Mouse (Mus musculus): ENCODE measurements around the gene Jazf1.

Gene Jazf1

GRCm38 (mm10) chr6:52905100-52905499, 163.3 kb downstream of the Jazf1 start:
- DNase-seq = no peak

- DNase-seq = no peak
Observed at GRCm38 (mm10) chr6:52903226-52903960, 165.0 kb downstream of the Jazf1 start.

- no peak for DNase-seq
Observed at GRCm38 (mm10) chr6:52899574-52900245, 168.7 kb downstream of the Jazf1 start.

GRCm38 (mm10) chr6:52895075-52895474, 173.4 kb downstream of the Jazf1 start:
- DNase-seq = no peak

DNA sequence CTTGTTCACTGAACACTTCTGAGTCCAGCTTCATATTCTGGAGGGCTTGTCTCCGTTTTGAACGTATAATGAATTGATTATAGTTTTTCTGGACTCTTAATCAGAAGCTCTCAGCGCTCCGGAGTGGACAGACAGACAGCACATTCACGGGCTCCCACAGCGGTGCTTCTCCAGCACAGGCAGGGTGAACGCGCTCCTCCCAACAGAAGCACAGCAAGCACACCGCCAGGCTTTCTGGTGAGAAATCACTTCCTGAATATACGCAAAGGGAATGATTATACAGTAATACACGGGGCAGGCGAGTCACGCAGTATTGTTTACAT, 174.0 kb downstream of the Jazf1 start:
- no peak for DNase-seq

DNA sequence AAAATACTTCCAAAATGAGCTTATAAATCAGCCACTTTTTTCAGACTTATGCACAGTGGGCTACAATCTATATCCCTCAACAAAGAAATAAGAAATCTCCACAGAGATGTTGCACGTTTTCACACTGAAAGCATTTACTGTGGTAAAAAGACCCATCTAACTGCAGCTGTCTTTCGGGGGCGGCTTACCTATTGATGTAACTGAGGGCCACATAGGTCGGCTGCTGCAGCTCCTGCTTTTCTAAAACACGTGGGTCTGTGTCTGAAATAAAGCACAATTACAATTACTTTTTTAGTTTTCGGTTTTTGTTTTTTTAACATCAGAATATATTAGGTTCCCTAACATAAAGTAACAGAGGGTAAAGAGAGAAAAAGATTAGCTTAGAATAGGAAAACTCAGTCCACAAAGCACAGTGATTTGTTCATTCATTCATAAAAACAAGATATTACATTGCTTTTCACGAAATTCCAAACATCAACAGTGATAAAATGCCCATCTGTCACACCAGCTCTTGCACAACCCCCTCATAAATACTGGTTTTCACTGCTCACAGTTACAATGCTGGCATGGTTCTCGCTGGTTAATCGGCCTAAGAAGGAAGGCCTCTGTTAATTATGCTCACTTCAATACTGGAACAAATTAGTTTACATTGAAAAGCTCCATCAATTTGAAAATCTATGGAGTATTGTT, 174.5 kb downstream of the Jazf1 start:
- no peak for DNase-seq

DNA sequence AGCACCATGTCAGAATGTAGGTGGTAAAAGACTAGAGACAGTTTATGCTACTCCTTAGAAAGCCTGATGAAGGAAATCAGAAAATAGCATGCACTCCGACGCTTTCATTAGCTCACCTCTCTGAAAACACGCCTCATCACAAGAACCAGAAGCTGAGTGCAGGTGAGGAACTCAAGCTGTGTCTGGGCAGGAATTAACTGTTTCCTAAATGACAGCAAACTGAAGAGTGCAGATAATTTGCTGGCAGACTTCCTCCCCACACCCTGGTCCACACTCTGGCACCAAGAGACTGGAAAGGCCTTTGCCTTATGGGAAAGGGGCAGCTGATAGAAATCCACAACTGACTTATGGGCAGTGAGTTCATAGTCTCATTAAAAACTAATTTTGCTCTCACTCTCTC, 175.5 kb downstream of the Jazf1 start:
- DNase-seq = no peak

DNA sequence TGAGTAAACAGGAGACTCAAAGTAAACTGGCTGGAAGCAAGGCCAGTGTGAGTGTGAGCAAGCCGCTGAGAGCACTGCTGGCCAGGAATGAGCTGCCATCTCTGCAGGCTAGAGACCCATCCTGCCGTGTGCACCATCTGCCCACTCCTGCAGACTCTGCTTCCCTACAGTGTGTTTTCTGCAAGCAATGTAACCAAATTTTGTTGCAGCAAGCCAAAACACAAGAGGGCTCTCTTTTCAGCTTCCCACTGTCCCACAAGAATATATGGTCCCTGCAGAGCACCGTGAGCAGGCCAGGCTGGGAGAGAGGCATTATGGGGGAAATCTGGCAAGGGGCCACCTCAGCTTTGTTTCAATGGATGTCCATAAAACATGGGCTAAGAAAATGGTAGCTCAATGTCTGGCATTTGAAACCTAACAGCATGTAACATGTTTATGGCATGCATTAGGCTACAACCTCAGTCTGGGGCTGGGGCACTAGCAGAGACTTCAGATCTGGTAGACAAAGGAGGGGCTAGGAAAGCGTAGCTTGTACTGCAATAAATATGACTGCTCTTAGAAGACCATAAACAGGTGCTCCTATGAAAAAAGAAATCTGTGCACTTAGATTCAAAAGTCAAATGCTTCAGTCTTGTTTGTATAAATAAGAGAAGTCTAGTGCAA, 180.8 kb downstream of the Jazf1 start:
- DNase-seq = no peak

DNA sequence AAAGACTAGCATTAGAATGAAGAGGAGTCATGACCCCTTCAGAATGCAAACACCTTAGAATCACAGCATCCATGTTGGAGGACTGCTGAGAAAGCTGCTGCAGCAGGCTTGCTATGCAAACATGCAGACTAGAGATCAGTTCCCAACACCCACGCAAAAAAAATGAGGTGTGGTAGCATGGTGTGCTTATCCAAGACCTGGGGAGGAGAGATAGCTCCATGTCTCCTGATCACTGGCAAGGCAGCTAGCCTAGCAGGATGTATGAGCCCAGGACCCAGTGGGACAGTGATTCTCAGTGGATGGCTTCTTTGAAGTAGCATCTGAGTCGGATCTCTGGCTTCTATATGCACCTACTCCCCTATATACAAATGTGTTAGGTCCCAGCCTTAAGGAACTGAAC, 184.7 kb downstream of the Jazf1 start:
- no peak for DNase-seq

DNA sequence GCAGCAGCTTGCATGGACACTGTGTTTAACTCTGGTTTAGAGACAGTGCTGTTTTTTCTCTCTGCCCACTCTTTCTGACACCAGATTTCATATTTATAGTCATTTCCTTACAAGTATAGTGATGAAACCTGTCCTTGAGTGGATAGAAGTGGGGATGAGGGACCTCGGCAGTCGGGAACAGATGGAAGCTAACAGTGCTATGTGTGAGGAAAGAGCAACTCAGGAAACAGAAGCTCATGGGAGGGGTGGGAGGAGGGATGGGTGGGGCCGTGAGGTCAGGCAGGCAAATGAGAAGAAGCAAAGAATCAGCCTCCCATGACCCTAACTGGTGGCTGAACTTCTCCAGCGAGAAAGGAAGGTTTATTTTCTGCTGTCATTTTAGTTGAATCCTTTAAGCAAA, 191.3 kb downstream of the Jazf1 start:
- no peak for DNase-seq

GRCm38 (mm10) chr6:52871306-52871705, 197.1 kb downstream of the Jazf1 start:
- no peak for DNase-seq

DNA sequence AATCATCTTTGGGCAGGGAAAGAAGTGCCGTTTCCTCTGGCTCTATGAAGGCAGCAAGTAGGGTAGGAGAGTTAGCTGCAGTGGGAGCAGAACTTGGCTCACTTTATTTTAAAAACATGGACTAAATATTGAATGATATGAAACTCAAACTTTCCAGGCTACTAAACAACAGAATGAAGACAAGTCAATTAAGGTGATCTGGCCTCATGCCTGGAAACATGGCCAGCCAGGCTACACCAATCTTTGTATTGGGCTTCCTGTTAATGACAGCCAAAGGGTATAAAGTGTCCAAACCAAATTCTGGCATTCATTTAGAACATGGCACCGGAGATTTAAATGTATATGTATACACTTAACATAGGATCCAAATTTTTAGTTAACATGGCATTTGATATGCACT, 199.2 kb downstream of the Jazf1 start:
- peak in 1 of 2 experiments; percentile 33 for DNase-seq

DNA sequence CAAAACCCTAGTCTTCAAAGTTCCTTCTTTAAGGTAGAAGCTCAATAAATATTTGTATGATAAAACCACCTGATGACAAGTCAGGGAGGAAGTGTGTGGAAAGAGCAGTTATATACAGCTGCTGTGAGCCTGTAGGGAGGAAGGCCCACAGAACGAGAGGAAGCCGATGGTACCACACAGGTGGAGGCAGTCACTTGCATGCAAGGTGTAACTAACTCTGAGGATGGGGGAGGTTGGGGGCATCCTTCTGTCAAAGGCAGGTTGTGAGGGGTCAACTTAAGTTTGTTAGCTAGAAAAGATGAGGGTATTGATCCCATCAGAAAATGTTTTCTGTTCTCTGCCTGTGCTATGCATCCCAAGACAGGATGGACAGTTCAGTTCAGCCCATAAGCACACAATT, 200.1 kb downstream of the Jazf1 start:
- DNase-seq = no peak

DNA sequence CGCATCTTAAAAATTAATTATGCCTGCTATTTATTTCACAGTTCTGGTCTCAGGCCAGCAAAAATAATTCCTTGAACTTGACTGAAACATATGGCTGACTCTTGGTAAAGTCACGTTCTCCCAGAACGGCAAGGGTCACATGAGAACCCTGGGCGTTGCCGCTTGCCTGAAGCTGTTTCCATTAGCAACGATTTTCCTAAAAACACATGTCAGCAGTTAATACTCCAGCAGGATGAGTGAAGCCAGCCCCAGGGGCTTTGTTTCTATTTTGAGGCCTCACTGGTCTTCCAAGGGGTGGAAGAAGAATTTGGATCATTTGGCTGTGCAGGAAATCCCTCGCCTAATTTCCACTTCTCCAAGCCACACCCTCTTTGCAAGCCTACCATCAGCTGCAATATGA, 206.5 kb downstream of the Jazf1 start:
- DNase-seq = peak in 1 of 2 experiments; percentile 5

GRCm38 (mm10) chr6:52861186-52861820, 207.1 kb downstream of the Jazf1 start:
- no peak for DNase-seq

DNA sequence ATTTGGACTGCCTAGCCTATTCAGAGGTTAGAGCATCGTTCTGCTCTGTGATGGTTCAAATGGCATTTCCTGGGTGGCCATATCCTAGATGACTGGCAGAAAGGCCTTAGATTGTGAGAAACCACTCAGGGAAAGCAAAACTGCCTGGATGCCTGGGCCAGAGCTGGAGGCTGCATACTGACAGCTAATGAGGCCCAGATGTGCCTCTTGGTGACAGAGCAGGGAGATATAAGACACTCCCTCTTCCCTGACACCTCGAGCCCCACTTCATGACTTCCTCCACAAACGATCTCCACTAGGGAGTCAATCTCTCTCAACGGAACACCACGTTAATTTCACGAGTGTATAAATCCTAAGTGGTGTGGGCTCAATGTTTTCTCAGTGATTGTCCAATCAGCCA, 207.7 kb downstream of the Jazf1 start:
- DNase-seq = no peak

DNA sequence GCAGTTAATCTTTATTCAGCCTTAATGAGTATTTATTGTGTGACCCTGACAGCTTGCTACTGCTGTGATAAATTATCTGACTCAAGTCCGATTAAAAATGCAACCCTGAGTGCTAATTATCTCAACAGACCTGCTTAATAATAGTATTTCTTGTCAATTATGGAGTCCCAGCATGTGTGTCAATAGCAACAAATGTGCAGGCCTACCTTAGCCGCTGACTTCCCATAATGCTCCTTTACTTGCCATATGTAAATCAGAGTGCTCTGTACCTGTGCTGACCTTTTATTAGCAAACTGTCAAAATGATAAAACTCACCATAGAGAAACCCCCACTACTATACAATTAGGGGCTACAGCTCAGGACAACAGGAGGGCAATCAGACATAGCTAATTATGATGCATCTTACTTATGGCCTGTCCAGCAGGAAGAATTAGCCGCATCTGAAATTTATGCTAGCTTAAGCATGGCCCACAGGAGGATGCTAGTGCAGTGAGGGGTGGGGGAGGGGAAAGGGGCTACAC, 209.5 kb downstream of the Jazf1 start:
- no peak for DNase-seq

DNA sequence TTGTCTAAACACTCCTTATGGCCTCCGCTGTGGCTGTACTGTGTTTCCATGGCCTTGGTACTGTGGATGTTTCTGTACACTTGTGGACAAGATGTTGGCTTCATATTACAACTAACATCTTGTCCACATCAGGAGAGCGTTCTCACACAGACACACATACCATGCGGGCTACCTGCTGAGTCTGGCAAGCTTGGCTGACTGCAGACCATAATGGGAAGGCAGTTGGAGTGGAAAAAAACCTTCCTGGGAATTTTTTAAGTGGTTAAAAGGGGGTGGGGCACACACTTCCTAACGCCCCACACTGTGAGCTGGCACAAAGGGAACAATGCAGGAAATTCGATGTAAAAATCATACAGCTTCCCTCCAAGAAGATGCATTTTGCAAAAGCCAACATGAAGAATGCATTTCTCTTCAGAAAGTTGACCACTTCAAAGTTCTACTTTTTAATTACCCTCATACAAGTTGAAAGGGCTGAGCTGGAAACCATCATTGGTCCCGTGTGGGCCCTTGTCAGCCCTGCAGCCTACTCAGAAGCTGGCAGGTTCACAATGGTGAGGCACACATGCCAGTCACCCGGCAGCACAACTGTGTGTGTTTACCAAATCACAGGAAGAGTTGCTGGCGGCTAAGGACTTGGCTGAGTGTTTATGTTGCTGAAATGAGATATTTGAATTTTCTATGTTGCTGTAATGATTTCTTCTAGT, 215.9 kb downstream of the Jazf1 start:
- DNase-seq = no peak

DNA sequence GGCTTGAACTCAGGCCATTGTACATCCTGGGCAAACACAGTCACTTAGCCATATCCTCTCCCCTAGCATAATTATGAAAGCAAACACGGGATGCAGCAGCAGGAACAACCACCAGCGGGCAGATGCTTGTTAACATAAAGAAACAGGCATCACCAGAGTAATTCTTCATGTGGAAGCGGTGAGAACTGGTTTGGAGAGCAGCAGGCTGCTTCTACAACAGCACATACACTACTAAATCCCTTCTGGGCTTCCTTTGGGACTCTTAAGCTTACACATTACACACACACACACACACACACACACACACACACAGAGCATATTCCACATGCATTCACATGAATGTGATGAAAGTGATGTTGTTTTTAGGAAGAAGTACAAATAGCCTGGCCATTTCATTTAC, 216.5 kb downstream of the Jazf1 start:
- DNase-seq = no peak

DNA sequence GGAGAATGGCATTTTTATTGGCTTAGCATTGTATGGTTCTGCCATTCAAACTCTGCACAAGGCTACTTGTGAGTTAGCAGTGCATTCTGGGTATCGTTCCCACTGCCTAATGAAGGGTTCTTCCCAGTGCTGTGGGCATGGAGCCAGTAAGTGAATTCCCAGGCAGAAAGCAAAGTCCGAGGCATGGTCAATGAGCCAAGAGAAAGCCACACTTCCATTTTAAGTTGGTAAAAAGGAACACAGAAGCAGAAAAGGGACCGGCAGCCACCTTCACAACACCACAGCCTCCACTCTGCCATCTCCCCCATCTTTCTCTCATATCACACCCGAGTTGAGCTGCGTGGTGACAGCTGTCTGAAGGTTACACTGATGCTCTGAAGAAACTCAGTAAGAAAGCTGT, 217.4 kb downstream of the Jazf1 start:
- peak; percentile 87 to 89 for DNase-seq

- peak in 1 of 2 experiments; percentile 15 for DNase-seq
Observed at GRCm38 (mm10) chr6:52848199-52848598, 220.2 kb downstream of the Jazf1 start.

DNA sequence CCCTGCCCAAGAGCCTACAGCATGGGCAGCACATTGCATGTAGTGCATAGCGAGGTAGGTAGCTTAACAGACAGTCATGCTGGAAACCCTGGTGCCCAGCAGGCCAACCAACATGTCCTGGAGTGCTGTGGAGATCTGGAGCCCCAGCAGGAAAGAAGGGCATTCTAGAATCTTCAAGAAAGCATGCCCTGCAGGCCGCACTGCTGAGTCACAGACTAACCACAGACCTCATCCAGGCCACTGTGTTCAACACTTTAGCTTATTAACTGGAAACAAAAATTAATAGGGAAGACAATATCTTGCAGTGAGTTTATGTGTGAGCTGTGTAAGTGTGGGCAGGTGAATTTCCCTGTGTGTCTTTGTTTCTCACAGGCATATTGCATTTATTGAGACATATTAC, 222.1 kb downstream of the Jazf1 start:
- no peak for DNase-seq

All from kidney, postnatal 36 days (tissue).